Mouse (Mus musculus) megakaryocyte, embryonic 14.5 days (primary cell): Measurements from ENCODE around the gene Col4a1.

Experiments
- FLI1 ChIP-seq: IDR thresholded peaks from 2 replicates; pipeline ENCODE4 v1.6.1; 2012; ENCODE audit warnings: low read length, inconsistent platforms, mixed read lengths
- GATA1 ChIP-seq: IDR thresholded peaks from 3 replicates; pipeline ENCODE4 v1.6.1; 2012; ENCODE audit warnings: mixed read lengths, low read length, inconsistent platforms, borderline replicate concordance

DNA sequence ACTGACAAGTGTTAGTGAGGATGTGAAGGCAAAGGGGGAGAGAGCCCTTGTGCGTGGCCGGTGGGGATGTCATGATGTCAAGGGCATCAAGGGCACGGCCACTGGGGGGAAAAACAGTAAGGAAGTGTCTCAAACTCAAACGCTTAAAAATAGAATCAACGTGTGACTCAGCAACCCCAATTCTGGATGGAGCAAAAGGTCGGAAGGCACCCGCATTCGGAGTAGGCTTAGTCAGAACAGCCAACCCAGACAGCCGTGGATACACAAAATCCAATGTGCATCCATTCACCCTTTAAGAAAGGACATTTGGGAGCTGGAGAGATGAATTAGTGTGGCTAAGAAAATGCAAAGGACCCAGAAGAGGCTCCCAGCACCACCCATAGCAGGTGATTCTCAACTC is 107.1 kb downstream of the Col4a1 start:
- TF ChIP-seq GATA1 (no peak), FLI1 (no peak)
